In the genomic region with DNA sequence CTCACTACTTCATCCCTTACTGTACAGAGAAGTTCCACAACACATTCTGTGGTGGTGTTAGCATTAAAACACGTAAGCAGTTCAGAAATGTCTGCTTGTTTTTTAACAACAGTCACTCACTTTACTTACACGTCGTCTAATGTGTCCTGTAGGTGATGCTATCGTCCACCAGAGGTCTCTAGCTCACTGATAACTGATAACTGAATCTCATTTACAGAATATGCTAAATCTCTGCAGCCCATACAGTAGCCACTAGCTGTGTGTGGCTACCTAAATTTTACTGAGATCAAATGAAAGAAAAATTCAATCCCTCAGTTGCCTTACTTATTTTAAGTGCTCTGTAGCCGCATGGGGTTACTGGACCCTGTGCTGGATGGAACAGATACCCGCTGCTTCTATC, we compare ENCODE assay signal across 9 mouse cellular contexts. TPM values are rescaled to one million over a fixed set of nuclear protein-coding genes. Genes with fewer than 3 reads are reported as not detected.
DNase-seq lines count a peak whose midpoint lies in the region; ATAC-seq and TF ChIP-seq lines count a peak whose summit lies in the region.
"Had no signal": no experiment of that assay in that cellular context is flagged by ENCODE, and none has a peak within 500 bp of the region (broad histone marks: within the 10 kb centered on the region; RNA-seq: fewer than 3 reads in every experiment).

No protein-coding gene starts in this region.

- DNase-seq in layer of hippocampus, adult 11-12 months (ENCODE audit: low spot score), result peak; percentile 36
- no peak for DNase-seq in layer of hippocampus, postnatal 25 days (ENCODE audit: extremely low spot score in 1 of 2, low spot score in 1 of 2)
- DNase-seq in Patski (ENCODE audit: low read depth, low spot score), result no peak
- DNase-seq in hindbrain, postnatal 0 days (ENCODE audit: low spot score), result peak; percentile 74
- DNase-seq in spleen, postnatal 36 days (ENCODE audit: low spot score in 2 of 2), result no peak
- DNase-seq in heart, embryonic 10.5 days (ENCODE audit: low spot score), result no peak
- DNase-seq in left cerebral cortex, adult 11 months (ENCODE audit: low spot score), result no peak

- H3K9ac ChIP-seq in hindbrain, postnatal 0 days (replicated peaks; ENCODE audit: low read length), result no peak overlapping the region

- TF ChIP-seq CTCF in E14TG2a.4 (conservative IDR thresholded peaks at IDR 0.05; ENCODE audit: low read length) (peak; percentile 53), Patski (IDR thresholded peaks at IDR 0.05) (peak; percentile 58)
- TF ChIP-seq CTCF in hindbrain, postnatal 0 days (IDR thresholded peaks at IDR 0.05; ENCODE audit: low read depth), result peak; percentile 83

- H3K4me3 ChIP-seq in E14TG2a.4 (replicated peaks; ENCODE audit: low read length), result no peak overlapping the region
- H3K4me3 ChIP-seq in hindbrain, postnatal 0 days (ENCODE audit: low read length), result no peak overlapping the region
- H3K4me3 ChIP-seq in heart, embryonic 10.5 days, result no peak overlapping the region

- POLR2A ChIA-PET in Patski (lab: Charles Lee), result no interaction called here

- in situ Hi-C loops in Patski (cut with MboI; ENCODE audit: low pct_unique_long_range_greater_than_20kb), result loop anchor here (5.0 kb wide), 1 partner anchor 49 kb away; no protein-coding TSS in a partner anchor

- no peaks in the 10 kb centered on the region for H3K27me3 ChIP-seq in E14TG2a.4 (ENCODE audit: insufficient read depth, low read length)
- H3K27me3 ChIP-seq in Patski, result peaks cover 46% of the 10 kb centered on the region
- no peaks in the 10 kb centered on the region; the same call in 1 of the 2 replicates for H3K27me3 ChIP-seq in hindbrain, postnatal 0 days (ENCODE audit: insufficient read depth, low read length)
- peaks cover 5% of the 10 kb centered on the region; the same call in 1 of the 2 replicates for H3K27me3 ChIP-seq in heart, embryonic 10.5 days (ENCODE audit: insufficient read depth, poor library complexity, severe bottlenecking)

- no peak overlapping the region for H3K4me2 ChIP-seq in hindbrain, postnatal 0 days (ENCODE audit: low read depth, low read length)

- H3K27ac ChIP-seq in hindbrain, postnatal 0 days, result no peak overlapping the region
- no peak overlapping the region for H3K27ac ChIP-seq in heart, embryonic 10.5 days

- H3K9me3 ChIP-seq in E14TG2a.4 (ENCODE audit: low read length), result peaks cover 7% of the 10 kb centered on the region
- H3K9me3 ChIP-seq in hindbrain, postnatal 0 days (ENCODE audit: low read length), result no peaks in the 10 kb centered on the region
- no peaks in the 10 kb centered on the region for H3K9me3 ChIP-seq in heart, embryonic 10.5 days

- no peaks in the 10 kb centered on the region for H3K36me3 ChIP-seq in E14TG2a.4 (ENCODE audit: insufficient read depth, low read length)
- no peaks in the 10 kb centered on the region for H3K36me3 ChIP-seq in hindbrain, postnatal 0 days (ENCODE audit: insufficient read depth, low read length)
- H3K36me3 ChIP-seq in heart, embryonic 10.5 days, result no peaks in the 10 kb centered on the region

- CTCF ChIA-PET in Patski (lab: Charles Lee), result interaction anchor here (1.1 to 1.2 kb wide), 3 partner anchors 20 to 47 kb away, joined by 3 to 4 read pairs (median 3); no protein-coding TSS in a partner anchor

- ATAC-seq in Patski, result no peak
- ATAC-seq in hindbrain, postnatal 0 days, result peak; percentile 83

- no peaks in the 10 kb centered on the region for H3K4me1 ChIP-seq in E14TG2a.4 (replicated peaks; ENCODE audit: low read depth, low read length)
- H3K4me1 ChIP-seq in hindbrain, postnatal 0 days (ENCODE audit: insufficient read depth, low read length), result no peaks in the 10 kb centered on the region
- H3K4me1 ChIP-seq in heart, embryonic 10.5 days, result no peaks in the 10 kb centered on the region

- WGBS in hindbrain, postnatal 0 days, result 29% methylated on average over 6 of the region's 6 CpGs
- WGBS in heart, embryonic 10.5 days, result 33% methylated on average over 6 of the region's 6 CpGs

RNA-seq across cellular contexts. Expression of gene Nkx2-9, which starts 25.3 kb away (rescaled TPM):
- not detected for total RNA-seq in layer of hippocampus, postnatal 25 days (2021)
- polyA plus RNA-seq in Patski (2021), result not detected
- 0.78 TPM in 1 of 2 replicates, not detected in the other for total RNA-seq in hindbrain, postnatal 0 days (2014; rRNA removed)
- not detected in 2 replicates for polyA plus RNA-seq in hindbrain, postnatal 0 days (2015; fragmentation: Nextera tagmentation; extraction: Ambion mirVana)
- polyA plus RNA-seq in heart, embryonic 10.5 days (2016; fragmentation: Nextera tagmentation; extraction: Ambion mirVana), result 0.14 and 0.44 TPM in 2 replicates

RNA-seq across cellular contexts. Expression of gene Nkx2-1, which starts 51.1 kb away (rescaled TPM):
- under 1 TPM; 0.27 to 0.42 TPM for total RNA-seq in layer of hippocampus, postnatal 25 days (2021)
- not detected for polyA plus RNA-seq in Patski (2021)
- 0.25 and 0.42 TPM in 2 replicates for total RNA-seq in hindbrain, postnatal 0 days (2014; rRNA removed)
- polyA plus RNA-seq in hindbrain, postnatal 0 days (2015; fragmentation: Nextera tagmentation; extraction: Ambion mirVana), result not detected in 2 replicates
- polyA plus RNA-seq in heart, embryonic 10.5 days (2016; fragmentation: Nextera tagmentation; extraction: Ambion mirVana), result 1.9 TPM in 1 of 2 replicates, not detected in the other
- polyA plus RNA-seq: neural tube, embryonic 11.5 days had no signal

Comparison
In these comparisons a context has a peak if more than half of its experiments do, and no peak if none do; other contexts are left out.
1. DNase-seq: peak in layer of hippocampus, adult 11-12 months (single experiment) and hindbrain, postnatal 0 days (single experiment); none in layer of hippocampus, postnatal 25 days (0 of 2), Patski (single experiment), spleen, postnatal 36 days (0 of 2), heart, embryonic 10.5 days (single experiment) and left cerebral cortex, adult 11 months (single experiment).
2. Peak in every context shown above with its lines, with median percentiles within 50 percentile points of each other: CTCF ChIP-seq.